Mouse (Mus musculus) yolk sac, embryonic 10.5 days (tissue): ENCODE results near the gene Slc13a4.
A peak's percentile ranks its signal among the peaks of the same experiment; 100 is the strongest.

Source experiments
- DNase-seq: peaks from one replicate; pipeline ENCODE4 v3.0.0-alpha.2; 2017; ENCODE audit warnings: low spot score

Slc13a4 gene

GRCm38 (mm10) chr6:35256691-35257090 lies 51.2 kb downstream of the Slc13a4 start:
- no peak for DNase-seq

- no peak for DNase-seq
These were observed 52.9 kb downstream of the Slc13a4 start for GRCm38 (mm10) chr6:35255017-35255416.

DNA sequence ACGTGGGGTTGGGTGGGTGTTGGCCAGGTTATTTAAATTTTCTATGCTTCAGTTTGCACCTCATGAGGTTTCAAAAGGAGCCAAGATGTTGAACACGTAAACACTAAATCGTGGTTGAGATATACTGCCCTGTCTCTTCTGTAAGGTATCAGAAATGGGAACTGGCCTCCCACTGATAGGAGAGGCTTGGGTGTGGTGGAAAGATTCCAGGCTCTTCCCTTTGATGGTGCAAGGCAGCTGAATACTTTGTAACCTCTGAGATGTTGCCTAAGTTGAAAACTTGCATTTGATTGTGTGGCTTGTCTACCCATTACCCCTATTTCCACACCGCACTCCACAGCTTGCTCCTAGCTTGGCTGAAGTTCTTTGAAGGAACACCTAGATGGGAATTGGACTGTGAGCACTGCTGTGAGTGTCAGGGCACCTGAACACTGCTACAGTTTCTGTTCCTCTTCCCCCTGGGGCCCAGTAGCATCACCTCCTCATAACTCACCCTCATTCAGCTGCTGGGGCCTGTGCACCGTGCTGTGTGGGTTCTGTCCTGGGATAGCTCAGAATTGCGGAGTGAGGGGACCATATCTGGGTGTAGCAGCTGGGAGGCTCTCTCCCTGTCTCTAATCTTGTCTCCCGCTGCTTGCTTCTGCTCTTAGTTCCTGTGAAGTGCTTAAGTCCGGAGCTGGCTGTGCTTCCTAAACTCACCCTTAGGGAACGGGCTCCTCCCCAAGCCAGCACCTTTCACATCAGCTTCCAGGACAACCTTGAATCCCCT lies 53.6 kb downstream of the Slc13a4 start:
- DNase-seq: no peak

DNA sequence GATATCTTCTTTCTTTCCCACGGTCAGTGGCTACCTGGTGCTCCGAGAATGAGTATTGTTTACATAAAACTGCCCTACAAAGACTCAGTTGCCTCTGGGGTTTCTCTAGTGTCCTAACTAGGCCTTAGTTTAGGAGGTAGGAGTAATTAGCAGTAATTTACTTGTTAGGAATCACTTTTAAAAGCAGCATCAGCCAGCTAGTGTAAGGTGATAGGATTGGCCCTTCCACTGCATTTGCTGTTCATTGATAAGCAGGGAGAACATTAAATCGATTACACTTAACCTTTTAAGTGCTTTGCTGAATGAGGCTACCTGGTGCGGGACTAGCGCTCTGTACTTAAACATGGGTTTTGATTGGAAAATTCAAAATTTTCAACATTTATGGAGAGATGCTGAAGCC lies 54.5 kb downstream of the Slc13a4 start:
- no peak for DNase-seq

DNA sequence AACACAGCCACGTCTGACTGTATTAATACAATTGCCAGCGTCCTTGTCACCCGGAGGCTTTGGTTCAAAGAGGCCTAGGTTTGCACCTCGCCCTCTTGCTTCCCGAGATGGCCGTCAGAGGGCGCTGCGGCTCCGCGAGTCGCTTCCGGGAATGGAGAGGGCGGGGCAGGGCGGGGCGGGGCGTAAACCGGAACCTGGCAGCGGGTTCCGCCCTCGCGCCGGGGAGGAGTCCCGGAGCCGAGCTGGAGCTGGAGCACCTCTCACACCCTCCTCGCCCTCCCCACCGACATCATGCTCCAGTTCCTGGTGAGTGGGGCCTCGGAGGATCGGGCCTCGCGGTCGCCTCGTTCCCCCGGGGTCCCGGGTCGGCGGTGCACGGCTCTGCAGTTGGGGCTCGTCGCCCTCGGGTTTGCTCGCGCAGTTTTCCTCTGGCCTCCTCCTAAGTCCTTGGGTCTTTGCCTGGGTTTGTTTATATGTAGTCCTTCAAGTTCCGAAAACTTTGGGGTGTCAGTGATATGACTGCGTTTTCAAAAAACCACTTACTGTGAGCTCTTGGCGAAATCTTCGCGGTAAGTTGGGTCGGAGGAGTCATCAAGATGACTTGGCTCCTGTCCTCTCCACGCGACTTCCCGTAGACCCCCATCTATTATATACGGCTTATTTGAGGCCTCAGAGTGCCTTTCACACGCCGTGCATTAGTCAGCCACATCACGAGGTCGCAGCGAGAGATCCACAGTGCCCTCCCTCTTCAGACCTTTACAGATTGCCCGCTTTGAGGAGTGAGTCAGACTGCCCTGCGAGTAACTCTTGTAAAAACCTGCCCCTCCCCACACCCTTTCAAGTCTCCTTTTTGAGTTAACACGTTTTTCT lies 55.2 kb downstream of the Slc13a4 start:
- peak; percentile 89 for DNase-seq

GRCm38 (mm10) chr6:35251807-35252476 lies 56.0 kb downstream of the Slc13a4 start:
- no peak for DNase-seq

GRCm38 (mm10) chr6:35245086-35245485 lies 62.8 kb downstream of the Slc13a4 start:
- DNase-seq: no peak

GRCm38 (mm10) chr6:35243989-35244388 lies 63.9 kb downstream of the Slc13a4 start:
- no peak for DNase-seq

GRCm38 (mm10) chr6:35243252-35243651 lies 64.7 kb downstream of the Slc13a4 start:
- DNase-seq: no peak

- no peak for DNase-seq
These were observed 71.7 kb downstream of the Slc13a4 start for GRCm38 (mm10) chr6:35236108-35236785.

GRCm38 (mm10) chr6:35229415-35229814 lies 78.5 kb downstream of the Slc13a4 start:
- no peak for DNase-seq

DNA sequence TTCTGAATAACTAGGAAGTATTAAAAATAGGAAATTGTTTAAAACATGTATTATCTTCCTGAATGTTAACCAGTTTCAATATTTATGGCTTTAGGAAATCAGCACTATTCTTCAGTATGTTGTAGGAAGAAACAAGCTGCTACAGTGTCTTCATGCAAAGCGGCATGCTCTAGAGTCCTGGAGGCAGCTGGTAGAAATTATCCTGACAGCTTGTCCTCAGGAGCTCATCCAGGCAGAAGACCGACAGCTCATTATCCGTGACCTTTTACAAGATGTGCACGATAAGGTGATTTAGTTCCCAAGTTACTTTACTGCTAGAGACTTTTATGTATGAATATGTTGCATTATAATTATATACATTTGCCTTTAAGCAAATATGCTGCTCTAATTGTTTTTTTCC lies 82.2 kb downstream of the Slc13a4 start:
- no peak for DNase-seq
